Mouse (Mus musculus): Measurements from ENCODE around the gene Dolk.

DNA sequence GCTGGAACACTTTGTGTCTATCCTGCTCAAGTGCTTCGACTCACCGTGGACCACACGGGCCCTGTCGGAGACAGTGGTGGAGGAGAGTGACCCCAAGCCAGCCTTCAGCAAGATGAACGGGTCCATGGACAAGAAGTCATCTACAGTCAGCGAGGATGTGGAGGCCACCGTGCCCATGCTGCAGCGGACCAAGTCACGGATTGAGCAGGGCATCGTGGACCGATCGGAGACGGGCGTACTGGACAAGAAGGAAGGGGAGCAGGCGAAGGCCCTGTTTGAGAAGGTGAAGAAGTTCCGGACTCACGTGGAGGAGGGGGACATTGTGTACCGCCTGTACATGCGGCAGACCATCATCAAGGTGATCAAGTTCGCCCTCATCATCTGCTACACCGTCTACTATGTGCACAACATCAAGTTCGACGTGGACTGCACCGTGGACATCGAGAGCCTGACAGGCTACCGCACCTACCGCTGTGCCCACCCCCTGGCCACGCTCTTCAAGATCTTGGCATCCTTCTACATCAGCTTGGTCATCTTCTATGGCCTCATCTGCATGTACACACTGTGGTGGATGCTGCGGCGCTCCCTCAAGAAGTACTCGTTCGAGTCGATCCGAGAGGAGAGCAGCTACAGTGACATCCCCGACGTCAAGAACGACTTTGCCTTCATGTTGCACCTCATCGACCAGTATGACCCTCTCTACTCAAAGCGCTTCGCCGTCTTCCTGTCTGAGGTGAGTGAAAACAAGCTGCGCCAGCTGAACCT is 30.3 kb downstream of the Dolk start:
- TF ChIP-seq TAL1 (IDR thresholded peaks at IDR 0.05; ENCODE audit: low read length) = no peak; the same call in 2 of the 3 replicates
- no peak for TF ChIP-seq GATA1 (IDR thresholded peaks at IDR 0.05; ENCODE audit: low read length)

All from erythroblast, embryonic 14.5 days (primary cell).